Mouse (Mus musculus) T-helper 2 cell (primary cell): Measurements from ENCODE around the gene Ndst4.

Experiments used
- in situ Hi-C: fragments of 300-600 bp; cut with MboI, MseI; formaldehyde crosslinking; loops from one replicate; pipeline ENCODE4 v1.15.1; 2025; ENCODE audit warnings: high pct_unique_total_duplicates

Gene Ndst4

GRCm38 (mm10) chr3:125722953-125723352 lies 319.1 kb downstream of the Ndst4 start:
- in situ Hi-C loops: no loop called here

GRCm38 (mm10) chr3:125734945-125735344 lies 331.1 kb downstream of the Ndst4 start:
- in situ Hi-C loops: no loop called here

- in situ Hi-C loops: no loop called here
Observed at GRCm38 (mm10) chr3:125744468-125745141, 340.7 kb downstream of the Ndst4 start.

GRCm38 (mm10) chr3:125745142-125745496 lies 341.2 kb downstream of the Ndst4 start:
- in situ Hi-C loops: no loop called here

GRCm38 (mm10) chr3:125746367-125746766 lies 342.5 kb downstream of the Ndst4 start:
- in situ Hi-C loops: no loop called here

GRCm38 (mm10) chr3:125756911-125757310 lies 353.0 kb downstream of the Ndst4 start:
- in situ Hi-C loops: no loop called here

GRCm38 (mm10) chr3:125760711-125761110 lies 356.8 kb downstream of the Ndst4 start:
- in situ Hi-C loops: no loop called here
